Mouse (Mus musculus) E14TG2a.4 (cell line): ENCODE results near the gene Zranb1.
A peak's percentile ranks its signal among the peaks of the same experiment; 100 is the strongest.

Experiments
- H3K27me3 ChIP-seq: 2 replicates; pipeline ENCODE4 v1.6.1; 2014; ENCODE audit warnings: low read length, control low read depth; ENCODE audit not compliant: insufficient read depth
- H3K36me3 ChIP-seq: 2 replicates; pipeline ENCODE4 v1.6.1; 2014; ENCODE audit warnings: low read length, control low read depth; ENCODE audit not compliant: insufficient read depth
- H3K4me1 ChIP-seq: replicated peaks from 2 replicates; pipeline ENCODE4 v1.6.1; 2014; ENCODE audit warnings: low read depth, low read length, control low read depth
- H3K4me3 ChIP-seq: replicated peaks from 2 replicates; pipeline ENCODE4 v1.5.1; 2014; ENCODE audit warnings: mild to moderate bottlenecking, low read length
- H3K9me3 ChIP-seq: 2 replicates; pipeline ENCODE4 v1.6.1; 2014; ENCODE audit warnings: low read length, control low read depth
- CTCF ChIP-seq: conservative IDR thresholded peaks from 2 replicates; pipeline ENCODE4 v1.5.1; 2014; ENCODE audit warnings: low read length
- NANOG ChIP-seq: IDR thresholded peaks from 2 replicates; pipeline ENCODE4 v1.6.1; 2014; ENCODE audit warnings: borderline replicate concordance, low read length, mixed read lengths
- POU5F1 ChIP-seq: IDR thresholded peaks from 2 replicates; pipeline ENCODE4 v1.6.1; 2014; ENCODE audit warnings: low read length, borderline replicate concordance

Zranb1 gene

GRCm38 (mm10) chr7:132900826-132901531 is 30.0 kb upstream of the Zranb1 start:
- Histone ChIP-seq H3K4me3 (no peak overlapping the region), H3K9me3 (0 out of 2 replicates have a peak, but pooled peaks cover 2% of the 10 kb centered on the region), H3K4me1 (peaks cover 12% of the 10 kb centered on the region), H3K36me3 (no peaks in the 10 kb centered on the region), H3K27me3 (peaks cover 8% of the 10 kb centered on the region)
- no peak for TF ChIP-seq POU5F1
- no peak for TF ChIP-seq NANOG
- TF ChIP-seq CTCF = no peak

GRCm38 (mm10) chr7:132903796-132904195 is 27.1 kb upstream of the Zranb1 start:
- H3K27me3 ChIP-seq = peaks cover 8% of the 10 kb centered on the region
- no peak overlapping the region for H3K4me3 ChIP-seq
- H3K36me3 ChIP-seq = no peaks in the 10 kb centered on the region

DNA sequence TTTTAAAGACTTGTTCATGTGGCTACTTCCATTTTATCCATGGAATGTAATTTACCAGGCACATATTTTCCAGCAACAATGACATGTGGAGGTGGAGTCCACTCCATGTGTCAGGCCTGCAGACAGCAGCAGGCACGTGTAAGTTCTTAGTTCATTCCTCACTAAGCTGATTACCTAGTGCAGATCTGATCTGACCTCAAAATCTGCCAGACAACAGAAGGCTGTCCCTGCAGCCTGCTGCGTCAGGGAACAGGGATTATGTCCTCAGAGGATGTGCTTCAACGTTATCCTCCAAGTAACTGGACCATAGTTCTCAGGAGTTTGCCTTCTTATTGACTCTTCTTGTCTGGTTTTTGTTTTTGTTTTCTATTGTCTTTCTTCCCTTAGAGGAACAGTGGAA is 9.0 kb upstream of the Zranb1 start:
- no peak for TF ChIP-seq NANOG
- no peak for TF ChIP-seq POU5F1
- no peak for TF ChIP-seq CTCF
- peaks cover 4% of the 10 kb centered on the region for H3K9me3 ChIP-seq
- no peaks in the 10 kb centered on the region for H3K36me3 ChIP-seq
- no peaks in the 10 kb centered on the region for H3K4me1 ChIP-seq
- H3K4me3 ChIP-seq = no peak overlapping the region
- peaks cover 8% of the 10 kb centered on the region for H3K27me3 ChIP-seq

More at GRCm38 (mm10) chr7:132903796-132904195, 27.1 kb upstream of the Zranb1 start:
- Histone ChIP-seq H3K4me1 (no peaks in the 10 kb centered on the region; the same call in 1 of the 2 replicates), H3K9me3 (peaks cover 15% of the 10 kb centered on the region)
- TF ChIP-seq POU5F1 = no peak
- TF ChIP-seq CTCF = 0 out of 2 replicates have a peak, but pooled peaks have one; percentile 19

DNA sequence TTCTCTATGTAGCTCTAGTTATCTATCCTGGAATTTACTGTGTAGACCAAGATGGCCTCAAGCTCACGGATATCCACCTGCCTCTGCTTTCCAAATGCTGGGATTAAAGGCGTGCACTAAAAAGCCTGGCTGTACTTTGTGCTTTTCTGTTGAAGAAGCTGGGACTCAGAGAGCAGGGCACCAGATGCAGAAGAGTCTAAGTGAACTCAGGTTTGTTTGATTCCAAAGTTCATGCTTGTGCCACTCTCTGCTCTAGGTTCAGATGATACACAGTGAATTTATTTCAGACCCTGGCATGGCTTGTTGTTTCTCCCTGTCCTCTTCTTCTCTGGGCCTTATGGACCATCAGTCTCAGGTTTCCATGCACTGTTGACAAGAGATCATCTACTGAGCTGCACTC is 5.7 kb upstream of the Zranb1 start:
- H3K36me3 ChIP-seq = no peaks in the 10 kb centered on the region
- peaks cover 8% of the 10 kb centered on the region for H3K27me3 ChIP-seq
- TF ChIP-seq CTCF = no peak
- no peak for TF ChIP-seq POU5F1
- TF ChIP-seq NANOG = no peak
- H3K9me3 ChIP-seq = no peaks in the 10 kb centered on the region
- H3K4me1 ChIP-seq = no peaks in the 10 kb centered on the region
- no peak overlapping the region for H3K4me3 ChIP-seq

GRCm38 (mm10) chr7:132927201-132927600 is 3.7 kb upstream of the Zranb1 start:
- no peaks in the 10 kb centered on the region for H3K9me3 ChIP-seq
- H3K4me3 ChIP-seq = no peak overlapping the region
- TF ChIP-seq NANOG (0 out of 2 replicates have a peak, but pooled peaks have one; percentile 16), CTCF (no peak)
- H3K27me3 ChIP-seq = peaks cover 8% of the 10 kb centered on the region
- no peaks in the 10 kb centered on the region for H3K36me3 ChIP-seq
- H3K4me1 ChIP-seq = peaks cover 2% of the 10 kb centered on the region; the same call in 1 of the 2 replicates

GRCm38 (mm10) chr7:132930055-132930454 is 887 bp upstream of the Zranb1 start:
- peak overlapping the region; percentile 92 for H3K4me3 ChIP-seq
- H3K27me3 ChIP-seq = peaks cover 8% of the 10 kb centered on the region
- H3K9me3 ChIP-seq = no peaks in the 10 kb centered on the region
- TF ChIP-seq NANOG (no peak), CTCF (peak; percentile 46)
- H3K36me3 ChIP-seq = no peaks in the 10 kb centered on the region
- peaks cover 14% of the 10 kb centered on the region for H3K4me1 ChIP-seq

- Histone ChIP-seq H3K27me3 (no peaks in the 10 kb centered on the region), H3K36me3 (no peaks in the 10 kb centered on the region), H3K9me3 (no peaks in the 10 kb centered on the region), H3K4me1 (peaks cover 14% of the 10 kb centered on the region), H3K4me3 (peak overlapping the region; percentile 92)
- TF ChIP-seq POU5F1 = no peak
- no peak for TF ChIP-seq NANOG
- TF ChIP-seq CTCF = no peak
Observed at GRCm38 (mm10) chr7:132931560-132932351, 814 bp downstream of the Zranb1 start.

DNA sequence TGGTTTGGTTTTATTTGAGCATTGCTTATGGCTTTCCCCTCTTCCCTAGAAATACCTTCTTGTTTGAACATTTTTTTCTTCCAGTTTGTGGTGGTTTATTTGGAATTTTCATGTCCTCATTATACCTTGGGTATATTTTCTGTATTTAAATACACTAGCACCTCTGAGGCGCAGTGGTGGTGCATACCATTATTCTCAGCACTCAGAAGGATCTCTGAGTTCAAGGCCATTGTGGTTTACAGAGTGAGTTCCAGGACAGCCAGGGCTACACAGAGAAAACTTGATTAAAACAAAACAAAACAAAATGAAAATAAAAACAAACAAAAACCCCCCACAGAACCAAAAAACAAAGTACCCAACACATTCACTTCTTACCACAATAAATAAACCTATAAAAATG is 2.4 kb downstream of the Zranb1 start:
- Histone ChIP-seq H3K4me1 (peaks cover 14% of the 10 kb centered on the region), H3K9me3 (no peaks in the 10 kb centered on the region), H3K4me3 (no peak overlapping the region), H3K36me3 (no peaks in the 10 kb centered on the region), H3K27me3 (no peaks in the 10 kb centered on the region)
- no peak for TF ChIP-seq POU5F1
- TF ChIP-seq CTCF = no peak
- no peak for TF ChIP-seq NANOG
